Mouse (Mus musculus): ENCODE measurements around the gene Ptpn1.

GRCm38 (mm10) chr2:167993260-167993659 is 61.4 kb downstream of the Ptpn1 start:
- TF ChIP-seq CTCF (IDR thresholded peaks at IDR 0.05; ENCODE audit: low read depth, low read length) (no peak), POLR2A (IDR thresholded peaks at IDR 0.05; ENCODE audit: borderline replicate concordance, low read depth, low read length) (no peak)
